Mouse (Mus musculus) brain, embryonic 14.5 days (tissue): ENCODE results near the gene Tmem98.

ENCODE experiments used
- CTCF ChIP-seq: fragments of 200-500 bp; IDR thresholded peaks from 2 replicates; pipeline ENCODE4 v1.5.1; 2012; ENCODE audit warnings: inconsistent platforms, mild to moderate bottlenecking, moderate library complexity, borderline replicate concordance; ENCODE audit not compliant: insufficient read depth, insufficient read length; ENCODE audit errors: extremely low read depth
- POLR2A ChIP-seq: fragments of 200-500 bp; IDR thresholded peaks from 2 replicates; pipeline ENCODE4 v1.6.1; 2012; ENCODE audit warnings: mild to moderate bottlenecking, inconsistent platforms, borderline replicate concordance; ENCODE audit not compliant: poor library complexity, insufficient read depth, insufficient read length, severe bottlenecking; ENCODE audit errors: extremely low read depth

DNA sequence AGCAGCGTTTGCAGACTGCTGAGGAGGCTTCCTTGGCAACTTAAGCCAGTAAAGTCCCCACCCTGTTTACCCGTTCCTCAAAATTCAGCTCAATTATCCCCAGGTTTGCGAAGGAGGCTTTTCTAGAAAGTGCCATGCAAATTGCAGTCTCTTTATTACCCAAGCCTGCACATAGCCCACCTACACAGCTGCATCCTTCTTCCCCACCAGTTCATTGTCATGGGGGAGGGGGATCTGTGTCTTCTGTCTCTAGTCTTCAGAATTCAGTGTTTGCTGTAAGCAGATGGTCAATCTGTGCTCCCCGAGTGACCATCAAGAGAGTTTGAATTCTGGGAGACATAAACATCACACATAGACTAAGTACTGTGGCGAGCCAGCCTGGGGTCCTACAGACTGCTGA lies 1.2 kb downstream of the Tmem98 start:
- TF ChIP-seq CTCF, result no peak
- no peak for TF ChIP-seq POLR2A
